Mouse (Mus musculus) regulatory T cell (primary cell): ENCODE data around the gene Map7.

Experiments used
- in situ Hi-C: fragments of 300-600 bp; cut with MboI, MseI; formaldehyde crosslinking; loops from one replicate; pipeline ENCODE4 v1.15.1; 2025; ENCODE audit warnings: high pct_unique_total_duplicates

Map7 gene

GRCm38 (mm10) chr10:20185806-20186205 is 37.5 kb downstream of the Map7 start:
- in situ Hi-C loops: no loop called here

- in situ Hi-C loops: no loop called here
Observed at GRCm38 (mm10) chr10:20186800-20187273, 38.6 kb downstream of the Map7 start.

GRCm38 (mm10) chr10:20190139-20190747 is 42.0 kb downstream of the Map7 start:
- in situ Hi-C loops: no loop called here

- in situ Hi-C loops: no loop called here
Observed at GRCm38 (mm10) chr10:20194847-20195540, 46.7 kb downstream of the Map7 start.

- in situ Hi-C loops: no loop called here
Observed at GRCm38 (mm10) chr10:20197039-20197438, 48.8 kb downstream of the Map7 start.

- in situ Hi-C loops: no loop called here
Observed at GRCm38 (mm10) chr10:20198968-20199737, 50.9 kb downstream of the Map7 start.

- in situ Hi-C loops: no loop called here
Observed at GRCm38 (mm10) chr10:20201236-20201635, 53.0 kb downstream of the Map7 start.

GRCm38 (mm10) chr10:20202171-20202570 is 53.9 kb downstream of the Map7 start:
- in situ Hi-C loops: no loop called here

GRCm38 (mm10) chr10:20202818-20203217 is 54.5 kb downstream of the Map7 start:
- in situ Hi-C loops: no loop called here

GRCm38 (mm10) chr10:20203502-20203901 is 55.2 kb downstream of the Map7 start:
- in situ Hi-C loops: no loop called here

- in situ Hi-C loops: no loop called here
Observed at GRCm38 (mm10) chr10:20204696-20205431, 56.6 kb downstream of the Map7 start.

GRCm38 (mm10) chr10:20206966-20207365 is 58.7 kb downstream of the Map7 start:
- in situ Hi-C loops: no loop called here

- in situ Hi-C loops: no loop called here
Observed at GRCm38 (mm10) chr10:20209609-20210341, 61.5 kb downstream of the Map7 start.

- in situ Hi-C loops: no loop called here
Observed at GRCm38 (mm10) chr10:20214418-20214817, 66.1 kb downstream of the Map7 start.

- in situ Hi-C loops: no loop called here
Observed at GRCm38 (mm10) chr10:20216982-20217381, 68.7 kb downstream of the Map7 start.

GRCm38 (mm10) chr10:20218866-20219265 is 70.6 kb downstream of the Map7 start:
- in situ Hi-C loops: no loop called here

- in situ Hi-C loops: no loop called here
Observed at GRCm38 (mm10) chr10:20219538-20219937, 71.3 kb downstream of the Map7 start.

GRCm38 (mm10) chr10:20220443-20221071 is 72.3 kb downstream of the Map7 start:
- in situ Hi-C loops: no loop called here

GRCm38 (mm10) chr10:20222011-20222410 is 73.7 kb downstream of the Map7 start:
- in situ Hi-C loops: no loop called here

GRCm38 (mm10) chr10:20226728-20227127 is 78.5 kb downstream of the Map7 start:
- in situ Hi-C loops: no loop called here

- in situ Hi-C loops: no loop called here
Observed at GRCm38 (mm10) chr10:20230026-20230425, 81.8 kb downstream of the Map7 start.
